ENCODE assay signal across 8 mouse cellular contexts in genomic region chrX:74115511-74115910, GRCm38 (mm10). TPM values are rescaled to one million over a fixed set of nuclear protein-coding genes. Genes with fewer than 3 reads are reported as not detected.
A peak's percentile ranks its signal among the peaks of the same experiment; 100 is the strongest.
DNase-seq lines count a peak whose midpoint lies in the region; ATAC-seq and TF ChIP-seq lines count a peak whose summit lies in the region.

No protein-coding gene starts in this region.

- no peak overlapping the region for H3K27ac ChIP-seq in forebrain, embryonic 16.5 days (ENCODE audit: low read length)
- H3K27ac ChIP-seq in layer of hippocampus, adult 2 months: peak overlapping the region; percentile 61; the same call in 1 of the 2 replicates
- H3K27ac ChIP-seq in lung, embryonic 14.5 days (ENCODE audit: low read depth): no peak overlapping the region

- H3K4me1 ChIP-seq in G1E (ENCODE audit: insufficient read depth, low read depth, low read length): no peaks in the 10 kb centered on the region; the same call in 1 of the 2 replicates
- no peaks in the 10 kb centered on the region for H3K4me1 ChIP-seq in forebrain, embryonic 16.5 days (replicated peaks; ENCODE audit: control insufficient read depth, insufficient read depth, low read length)
- H3K4me1 ChIP-seq in lung, embryonic 14.5 days (ENCODE audit: insufficient read depth): no peaks in the 10 kb centered on the region

- DNase-seq in G1E (ENCODE audit: low spot score): peak; percentile 8
- DNase-seq in cerebellum, adult 11-12 months: peak; percentile 58
- peak; percentile 58 to 67 for DNase-seq in heart, postnatal 36 days
- peak; percentile 30 to 42 for DNase-seq in layer of hippocampus, adult 2 months (ENCODE audit: low spot score in 2 of 2)
- peak; percentile 69 for DNase-seq in lung, embryonic 14.5 days
- peak; percentile 42 for DNase-seq in ovary, adult 18-20 months (ENCODE audit: low spot score)
- DNase-seq in thymus, postnatal 0 days (ENCODE audit: low spot score): peak; percentile 71

- peak overlapping the region; percentile 41 for H3K4me2 ChIP-seq in forebrain, embryonic 16.5 days (ENCODE audit: low read length)
- H3K4me2 ChIP-seq in lung, embryonic 14.5 days: peak overlapping the region; percentile 45

- no peaks in the 10 kb centered on the region for H3K36me3 ChIP-seq in G1E (replicated peaks)
- H3K36me3 ChIP-seq in forebrain, embryonic 16.5 days (ENCODE audit: control insufficient read depth, insufficient read depth): no peaks in the 10 kb centered on the region
- H3K36me3 ChIP-seq in lung, embryonic 14.5 days (ENCODE audit: insufficient read depth): no peaks in the 10 kb centered on the region

- H3K9me3 ChIP-seq in G1E (replicated peaks): no peaks in the 10 kb centered on the region
- H3K9me3 ChIP-seq in forebrain, embryonic 16.5 days (ENCODE audit: control insufficient read depth, low read length): no peaks in the 10 kb centered on the region
- no peaks in the 10 kb centered on the region for H3K9me3 ChIP-seq in lung, embryonic 14.5 days (ENCODE audit: low read depth, low read length)

- H3K27me3 ChIP-seq in G1E (ENCODE audit: insufficient read depth, low read length): peaks cover 2% of the 10 kb centered on the region; the same call in 1 of the 2 replicates
- H3K27me3 ChIP-seq in forebrain, embryonic 16.5 days (replicated peaks; ENCODE audit: control insufficient read depth, insufficient read depth, low read length): no peaks in the 10 kb centered on the region
- no peaks in the 10 kb centered on the region for H3K27me3 ChIP-seq in lung, embryonic 14.5 days (ENCODE audit: insufficient read depth, low read length)

- intact Hi-C loops in heart, postnatal 36 days (cut with DNase I): loop anchor here (1.0 to 5.0 kb wide), 3 partner anchors 92 to 297 kb away; partner anchors contain the start of genes Flna and Irak1

- H3K9ac ChIP-seq in forebrain, embryonic 16.5 days (replicated peaks; ENCODE audit: low read depth, low read length): no peak overlapping the region
- no peak overlapping the region for H3K9ac ChIP-seq in lung, embryonic 14.5 days

- ATAC-seq in G1E (ENCODE audit: extremely low read depth, insufficient number of reproducible peaks, low FRiP score, poor library complexity, severe bottlenecking): peak; percentile 34; the same call in 1 of the 2 replicates
- ATAC-seq in forebrain, embryonic 16.5 days: peak; percentile 77
- ATAC-seq in lung, embryonic 14.5 days (ENCODE audit: insufficient read depth): peak; percentile 62

- H3K4me3 ChIP-seq in G1E (ENCODE audit: low read depth, low read length): peak overlapping the region; percentile 63
- peak overlapping the region; percentile 27 for H3K4me3 ChIP-seq in forebrain, embryonic 16.5 days (replicated peaks; ENCODE audit: low read length)
- H3K4me3 ChIP-seq in layer of hippocampus, adult 2 months: peak overlapping the region; percentile 50
- H3K4me3 ChIP-seq in lung, embryonic 14.5 days (ENCODE audit: low read depth, low read length): no peak overlapping the region

- WGBS in forebrain, embryonic 16.5 days: 21% methylated on average over 10 of the region's 10 CpGs
- WGBS in lung, embryonic 14.5 days: 19% methylated on average over 10 of the region's 10 CpGs

- no peak for TF ChIP-seq CTCF in G1E (IDR thresholded peaks at IDR 0.05; ENCODE audit: low read depth, low read length)
- TF ChIP-seq CTCF in layer of hippocampus, adult 2 months (conservative IDR thresholded peaks at IDR 0.05): peak; percentile 72
- TF ChIP-seq CTCF in lung, embryonic 14.5 days (IDR thresholded peaks at IDR 0.05; ENCODE audit: low read depth): peak; percentile 60

RNA-seq across cellular contexts. Expression of gene Opn1mw, which starts 11.8 kb away (rescaled TPM):
- total RNA-seq in G1E (2014; fragmentation: Nextera tagmentation) (not detected in 2 replicates), G1E (2017) (not detected in 2 replicates)
- polyA plus RNA-seq in G1E (2012): not detected in 2 replicates
- polyA plus RNA-seq in forebrain, embryonic 16.5 days (2015; fragmentation: Nextera tagmentation; extraction: Ambion mirVana): not detected in 2 replicates
- not detected for total RNA-seq in heart, postnatal 36 days (2021)
- total RNA-seq in layer of hippocampus, adult 2 months (2021): 1 to 10 TPM in 1 of 2 experiments, not detected in 1; 1.1 TPM
- not detected in 2 replicates for polyA plus RNA-seq in lung, embryonic 14.5 days (2014; fragmentation: Nextera tagmentation; extraction: Ambion mirVana)
- polyA plus RNA-seq in thymus, postnatal 0 days (2015; fragmentation: Nextera tagmentation; extraction: Ambion mirVana): not detected in 2 replicates

RNA-seq across cellular contexts. Expression of gene Mecp2, which starts 19.7 kb away (rescaled TPM):
- total RNA-seq in G1E (2014; fragmentation: Nextera tagmentation) (40.1 and 44.3 TPM in 2 replicates), G1E (2017) (18.1 and 21.2 TPM in 2 replicates)
- polyA plus RNA-seq in G1E (2012): 47.7 and 50.3 TPM in 2 replicates
- polyA plus RNA-seq in forebrain, embryonic 16.5 days (2015; fragmentation: Nextera tagmentation; extraction: Ambion mirVana): 14.9 and 15.6 TPM in 2 replicates
- total RNA-seq in heart, postnatal 36 days (2021): 10 to 100 TPM; 30.5 to 36.2 TPM
- total RNA-seq in layer of hippocampus, adult 2 months (2021): 10 to 100 TPM; 90.6 to 94.2 TPM
- 11.6 and 11.9 TPM in 2 replicates for polyA plus RNA-seq in lung, embryonic 14.5 days (2014; fragmentation: Nextera tagmentation; extraction: Ambion mirVana)
- 16.6 and 16.7 TPM in 2 replicates for polyA plus RNA-seq in thymus, postnatal 0 days (2015; fragmentation: Nextera tagmentation; extraction: Ambion mirVana)

RNA-seq across cellular contexts. Expression of gene Tex28, which starts 52.1 kb away (rescaled TPM):
- not detected in 2 replicates for total RNA-seq in G1E (2014; fragmentation: Nextera tagmentation)
- not detected in 2 replicates for total RNA-seq in G1E (2017)
- polyA plus RNA-seq in G1E (2012): not detected in 2 replicates
- not detected in 2 replicates for polyA plus RNA-seq in forebrain, embryonic 16.5 days (2015; fragmentation: Nextera tagmentation; extraction: Ambion mirVana)
- not detected for total RNA-seq in heart, postnatal 36 days (2021)
- not detected for total RNA-seq in layer of hippocampus, adult 2 months (2021)
- polyA plus RNA-seq in lung, embryonic 14.5 days (2014; fragmentation: Nextera tagmentation; extraction: Ambion mirVana): not detected in 2 replicates
- not detected in 2 replicates for polyA plus RNA-seq in thymus, postnatal 0 days (2015; fragmentation: Nextera tagmentation; extraction: Ambion mirVana)

Comparison
In these comparisons a context has a peak if more than half of its experiments do, and no peak if none do; other contexts are left out.
1. DNase-seq: peak in every context shown above with its lines; median percentile 71 in thymus, postnatal 0 days; 69 in lung, embryonic 14.5 days; 62 in heart, postnatal 36 days; 58 in cerebellum, adult 11-12 months; 42 in ovary, adult 18-20 months; 36 in layer of hippocampus, adult 2 months; 8 in G1E.